Comparison of ENCODE assay signal across 16 mouse cellular contexts in genomic region chr14:22995184-22995935, GRCm38 (mm10).
DNase-seq lines count a peak whose midpoint lies in the region; ATAC-seq and TF ChIP-seq lines count a peak whose summit lies in the region.
"Had no signal": no experiment of that assay in that cellular context is flagged by ENCODE, and none has a peak within 500 bp of the region (broad histone marks: within the 10 kb centered on the region; RNA-seq: fewer than 3 reads in every experiment).

No protein-coding gene starts in this region.

- H3K4me2 ChIP-seq in kidney, postnatal 0 days (ENCODE audit: low read length): no peak overlapping the region
- H3K4me2 ChIP-seq: liver, embryonic 15.5 days had no signal

- no peaks in the 10 kb centered on the region for H3K4me1 ChIP-seq in MEL (ENCODE audit: control insufficient read depth in 1 of 2, insufficient read depth in 2 of 2, low read length in 2 of 2)
- no peaks in the 10 kb centered on the region for H3K4me1 ChIP-seq in kidney, postnatal 0 days (replicated peaks; ENCODE audit: insufficient read depth, low read length)
- H3K4me1 ChIP-seq: liver, embryonic 15.5 days had no signal

- 55% methylated on average over 8 of the region's 8 CpGs for WGBS in kidney, postnatal 0 days

- no peak overlapping the region for H3K9ac ChIP-seq in MEL (ENCODE audit: control insufficient read depth, low read depth, low read length, poor library complexity, severe bottlenecking)
- H3K9ac ChIP-seq in kidney, postnatal 0 days (ENCODE audit: low read depth, low read length): no peak overlapping the region
- H3K9ac ChIP-seq: liver, embryonic 15.5 days had no signal

- no peaks in the 10 kb centered on the region for H3K9me3 ChIP-seq in MEL (replicated peaks; ENCODE audit: insufficient read depth, low read length)
- no peaks in the 10 kb centered on the region for H3K9me3 ChIP-seq in kidney, postnatal 0 days (replicated peaks; ENCODE audit: low read length)
- H3K9me3 ChIP-seq: liver, embryonic 15.5 days had no signal

- H3K36me3 ChIP-seq in MEL (ENCODE audit: control insufficient read depth in 1 of 2, insufficient read depth in 2 of 2, low read length in 2 of 2): no peaks in the 10 kb centered on the region
- no peaks in the 10 kb centered on the region for H3K36me3 ChIP-seq in kidney, postnatal 0 days (ENCODE audit: insufficient read depth, low read length)
- H3K36me3 ChIP-seq: liver, embryonic 15.5 days had no signal

- TF ChIP-seq RAD21 in MEL (IDR thresholded peaks at IDR 0.05; ENCODE audit: low read depth, low read length): no peak

- TF ChIP-seq POLR2A in MEL (IDR thresholded peaks at IDR 0.05; ENCODE audit: control insufficient read depth in 1 of 2, insufficient read depth in 1 of 2, low read depth in 1 of 2, low read length in 2 of 2, poor library complexity in 1 of 2): no peak

- H3K27ac ChIP-seq in MEL (ENCODE audit: control insufficient read depth, low read depth, low read length): no peak overlapping the region
- H3K27ac ChIP-seq in kidney, postnatal 0 days: no peak overlapping the region
- H3K27ac ChIP-seq: gastrocnemius, adult 2 months; liver, embryonic 15.5 days had no signal

- no peak for ATAC-seq in kidney, postnatal 0 days (replicated peaks; ENCODE audit: low FRiP score, low read depth)
- ATAC-seq: Patski had no signal

- TF ChIP-seq CTCF in MEL (IDR thresholded peaks at IDR 0.05 in 2 of 3, conservative IDR thresholded peaks at IDR 0.05 in 1 of 3; ENCODE audit: control insufficient read depth in 1 of 3, insufficient read depth in 1 of 3, low read depth in 2 of 3, low read length in 3 of 3, poor library complexity in 1 of 3, severe bottlenecking in 1 of 3): no peak
- no peak for TF ChIP-seq CTCF in kidney, postnatal 0 days (IDR thresholded peaks at IDR 0.05; ENCODE audit: low read depth)

- no peak for TF ChIP-seq EP300 in MEL (IDR thresholded peaks at IDR 0.05; ENCODE audit: low read depth in 1 of 2, low read length in 2 of 2)

- H3K27me3 ChIP-seq in MEL (ENCODE audit: control insufficient read depth in 1 of 2, insufficient read depth in 2 of 2, low read length in 2 of 2): no peaks in the 10 kb centered on the region
- H3K27me3 ChIP-seq in kidney, postnatal 0 days (ENCODE audit: insufficient read depth, low read length): no peaks in the 10 kb centered on the region
- H3K27me3 ChIP-seq: CH12.LX; liver, embryonic 15.5 days; Patski had no signal

- DNase-seq in 3T3-L1 (ENCODE audit: low read depth, low spot score) (peak; percentile 77), MEL (ENCODE audit: low read depth, low spot score) (no peak)
- peak; percentile 23 for DNase-seq in embryo, embryonic 10.5 days (ENCODE audit: low spot score)
- peak; percentile 24 for DNase-seq in kidney, postnatal 0 days (ENCODE audit: low spot score)
- no peak for DNase-seq in layer of hippocampus, adult 8-10 months (ENCODE audit: low spot score in 2 of 2)
- no peak for DNase-seq in spleen, postnatal 10 days (ENCODE audit: low spot score in 2 of 2)
- DNase-seq in left cerebral cortex, adult 18-20 months (ENCODE audit: low spot score in 2 of 2): no peak
- DNase-seq in frontal cortex, postnatal 25 days (ENCODE audit: low spot score in 2 of 2): no peak
- DNase-seq: cerebellum, adult 11 months; gastrocnemius, adult 2 months; heart, postnatal 10 days; lung, postnatal 4 days; midbrain, embryonic 14.5 days had no signal

- H3K79me2 ChIP-seq in MEL (ENCODE audit: control insufficient read depth, insufficient read depth, low read length, poor library complexity): no peaks in the 10 kb centered on the region

- H3K4me3 ChIP-seq in MEL (ENCODE audit: control insufficient read depth in 1 of 2, insufficient read depth in 1 of 2, low read depth in 2 of 2, low read length in 2 of 2): no peak overlapping the region
- H3K4me3 ChIP-seq in kidney, postnatal 0 days (replicated peaks; ENCODE audit: low read depth, low read length): no peak overlapping the region
- H3K4me3 ChIP-seq: gastrocnemius, adult 2 months; liver, embryonic 15.5 days had no signal

TF ChIP-seq in MEL, 35 proteins besides CTCF, POLR2A, EP300 and RAD21:
- TF ChIP-seq MAX (IDR thresholded peaks at IDR 0.05; ENCODE audit: low read length): no peak
- TF ChIP-seq ETS1 (IDR thresholded peaks at IDR 0.05; ENCODE audit: low read depth, low read length): peak; percentile 19; the same call in 1 of the 2 replicates
TF ChIP-seq in MEL: peak in this region for 1.

Comparison
In these comparisons a context has a peak if more than half of its experiments do, and no peak if none do; other contexts are left out.
1. DNase-seq: peak in 3T3-L1 (single experiment), embryo, embryonic 10.5 days (single experiment) and kidney, postnatal 0 days (single experiment); none in MEL (single experiment), layer of hippocampus, adult 8-10 months (0 of 2), spleen, postnatal 10 days (0 of 2), left cerebral cortex, adult 18-20 months (0 of 2) and frontal cortex, postnatal 25 days (0 of 2).